Mouse (Mus musculus) brain, embryonic 18.5 days (tissue): Measurements from ENCODE around the gene Cdh9.
A peak's percentile ranks its signal among the peaks of the same experiment; 100 is the strongest.

Experiments
- DNase-seq: peaks from one replicate; pipeline ENCODE4 v3.0.0-alpha.2; 2012; ENCODE audit warnings: low read depth, low spot score

The Cdh9 gene

DNA sequence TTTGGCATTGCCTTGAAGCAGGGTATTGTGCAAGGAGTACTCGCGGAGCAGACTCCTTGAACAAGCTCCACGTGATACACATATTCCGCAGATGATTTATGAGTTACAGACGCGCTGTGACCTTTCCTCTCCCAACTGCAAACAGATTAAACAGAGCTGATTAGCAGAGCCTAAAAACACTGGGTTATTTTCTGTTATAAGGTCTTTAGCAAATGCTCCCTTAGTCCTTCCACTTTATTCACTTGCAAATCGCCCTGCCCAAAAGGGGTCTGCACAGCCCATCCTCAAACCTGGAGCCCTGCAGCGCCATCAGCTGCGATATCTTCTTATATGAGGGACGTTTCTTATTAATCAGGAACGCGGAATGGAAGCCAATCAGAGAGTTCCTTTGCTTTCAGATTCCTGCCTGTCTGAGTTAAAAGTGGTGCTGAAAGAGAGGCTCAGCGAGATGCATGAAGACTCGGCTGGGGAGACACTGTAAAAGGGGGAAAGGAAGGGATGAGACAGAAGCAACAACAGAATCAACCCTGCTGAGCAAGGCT lies at the start of gene Cdh9:
Gene Cdh9, plus strand, starts transcription at position 287 of the 542 bp plus-strand sequence.
- peak; percentile 55 for DNase-seq

GRCm38 (mm10) chr15:16679096-16679495 lies 49.5 kb upstream of the Cdh9 start:
- DNase-seq = no peak

GRCm38 (mm10) chr15:16699821-16700220 lies 28.7 kb upstream of the Cdh9 start:
- DNase-seq = no peak

DNA sequence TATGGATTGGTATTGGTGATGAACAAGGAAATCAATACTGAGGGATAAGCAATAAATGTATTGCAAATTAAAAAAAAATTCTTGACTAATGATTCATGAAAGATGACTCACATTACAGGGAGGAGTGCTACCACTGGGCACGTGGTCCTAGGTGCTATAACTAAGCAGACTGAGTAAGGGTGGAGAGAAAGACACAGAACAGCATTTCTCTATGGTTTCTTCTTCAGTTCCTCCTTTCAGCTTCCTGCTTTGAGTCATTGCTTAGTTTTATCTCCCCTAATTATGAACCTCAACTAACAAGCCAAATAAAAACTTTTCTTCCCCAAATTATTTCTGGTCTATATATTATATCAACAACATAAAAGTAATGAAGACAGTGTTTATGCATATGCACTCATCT lies 26.2 kb upstream of the Cdh9 start:
- DNase-seq = no peak

GRCm38 (mm10) chr15:16739088-16739487 lies 10.5 kb downstream of the Cdh9 start:
- DNase-seq = no peak

- no peak for DNase-seq
These were observed 18.1 kb downstream of the Cdh9 start for GRCm38 (mm10) chr15:16746672-16747071.

GRCm38 (mm10) chr15:16763252-16763651 lies 34.7 kb downstream of the Cdh9 start:
- no peak for DNase-seq

DNA sequence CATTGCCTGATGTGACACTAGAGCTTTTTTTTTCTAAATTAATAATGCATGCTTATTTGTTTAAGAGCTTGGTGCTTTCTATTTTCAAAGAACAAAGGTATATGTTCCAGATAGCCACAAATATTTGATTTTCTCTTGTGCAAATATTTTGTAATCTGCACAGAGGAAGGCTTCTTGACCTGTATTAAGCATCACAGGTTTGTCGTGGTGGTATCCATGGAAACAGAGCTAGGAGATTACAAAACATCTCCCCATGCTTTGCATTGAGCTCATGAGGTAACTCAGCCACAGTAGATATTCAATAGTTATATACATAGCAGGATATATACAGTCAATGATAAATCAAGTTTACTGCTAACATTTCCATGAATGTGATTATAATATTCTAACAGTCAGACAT lies 56.0 kb downstream of the Cdh9 start:
- no peak for DNase-seq

DNA sequence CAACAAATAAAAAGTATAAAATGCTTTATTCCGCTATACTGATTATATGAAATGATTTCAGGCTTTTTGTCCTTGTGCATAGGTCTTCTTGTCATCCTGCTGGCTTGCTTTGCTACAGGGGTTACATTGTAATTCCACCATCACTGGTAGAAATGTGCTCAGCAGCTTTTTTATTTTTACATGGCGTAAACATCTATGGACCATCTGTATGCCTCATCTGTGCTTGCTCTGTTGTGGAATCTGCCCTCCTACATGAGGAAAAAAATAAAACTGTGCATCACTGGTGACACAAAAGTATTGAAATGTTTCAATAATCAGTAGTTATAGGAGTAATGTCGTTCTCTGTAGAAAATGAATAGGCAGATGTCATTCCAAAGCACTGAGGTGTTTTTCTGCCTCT lies 64.3 kb downstream of the Cdh9 start:
- DNase-seq = no peak

DNA sequence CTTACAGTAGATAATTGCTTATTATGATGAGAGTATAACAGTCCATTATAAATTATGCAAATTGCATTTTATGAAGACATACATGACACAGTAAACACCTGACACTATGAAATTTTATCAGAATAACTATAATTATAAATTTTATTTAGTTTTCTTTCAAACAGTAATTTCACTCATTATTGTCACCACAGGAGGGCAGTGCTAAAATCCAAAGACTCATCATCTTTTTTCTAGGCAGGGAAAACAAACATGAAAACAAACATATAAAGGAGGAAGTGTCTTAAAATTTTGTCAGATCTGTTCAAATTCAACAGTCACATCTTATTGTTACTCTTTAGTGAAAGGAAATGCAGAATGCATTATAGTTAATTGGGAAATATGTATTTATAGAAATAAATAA lies 72.7 kb downstream of the Cdh9 start:
- no peak for DNase-seq

DNA sequence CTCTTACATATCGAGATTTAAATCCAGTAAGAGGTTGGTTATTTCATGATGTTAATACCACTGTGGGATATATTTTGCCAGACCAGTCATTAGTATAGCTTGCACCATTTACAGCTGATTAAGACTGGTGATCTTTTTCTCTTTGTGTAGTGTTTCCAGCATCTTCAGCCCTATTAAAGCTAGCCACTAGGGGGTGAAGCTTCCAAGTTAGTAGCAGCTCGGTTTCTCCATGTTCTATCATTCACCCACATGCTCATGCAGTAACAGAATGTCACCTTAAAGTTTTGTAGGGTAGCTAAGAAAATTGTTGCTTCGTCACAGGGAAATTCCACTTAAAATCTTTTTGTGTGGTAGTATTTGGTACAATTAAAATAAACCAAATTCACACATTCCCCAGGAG lies 82.2 kb downstream of the Cdh9 start:
- DNase-seq = no peak

GRCm38 (mm10) chr15:16814035-16814434 lies 85.5 kb downstream of the Cdh9 start:
- no peak for DNase-seq

DNA sequence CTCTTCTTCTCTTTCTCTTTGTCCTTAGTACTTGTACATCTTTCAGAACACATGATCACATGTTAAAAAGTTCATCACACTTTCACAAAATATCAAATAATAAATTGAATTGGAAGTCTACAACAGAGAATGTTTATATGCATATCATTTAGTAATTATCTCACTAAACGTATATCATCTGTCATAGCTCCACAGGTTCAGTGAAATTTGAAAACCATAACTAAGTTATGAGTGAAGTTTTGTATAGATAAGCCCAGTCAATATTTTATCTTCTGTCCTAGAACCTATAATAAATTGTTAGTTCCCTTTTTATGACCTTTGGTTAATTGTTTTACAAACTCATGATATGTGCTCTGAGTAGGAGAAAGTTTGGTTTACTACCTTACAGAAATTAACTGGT lies 106.2 kb downstream of the Cdh9 start:
- DNase-seq = no peak

GRCm38 (mm10) chr15:16882542-16882941 lies 154.0 kb downstream of the Cdh9 start:
- DNase-seq = no peak

GRCm38 (mm10) chr15:16896674-16897073 lies 168.1 kb downstream of the Cdh9 start:
- no peak for DNase-seq
